Mouse (Mus musculus) bone marrow macrophage, adult 2 months (primary cell): Measurements from ENCODE around the gene Inmt.

Experiments
- CTCF ChIP-seq: IDR thresholded peaks from 2 replicates; pipeline ENCODE4 v1.5.1; 2012; ENCODE audit warnings: low read depth, mild to moderate bottlenecking, low read length, moderate library complexity
- POLR2A ChIP-seq: IDR thresholded peaks from 2 replicates; pipeline ENCODE4 v1.6.1; 2012; ENCODE audit warnings: mild to moderate bottlenecking, low read depth, low read length, borderline replicate concordance

DNA sequence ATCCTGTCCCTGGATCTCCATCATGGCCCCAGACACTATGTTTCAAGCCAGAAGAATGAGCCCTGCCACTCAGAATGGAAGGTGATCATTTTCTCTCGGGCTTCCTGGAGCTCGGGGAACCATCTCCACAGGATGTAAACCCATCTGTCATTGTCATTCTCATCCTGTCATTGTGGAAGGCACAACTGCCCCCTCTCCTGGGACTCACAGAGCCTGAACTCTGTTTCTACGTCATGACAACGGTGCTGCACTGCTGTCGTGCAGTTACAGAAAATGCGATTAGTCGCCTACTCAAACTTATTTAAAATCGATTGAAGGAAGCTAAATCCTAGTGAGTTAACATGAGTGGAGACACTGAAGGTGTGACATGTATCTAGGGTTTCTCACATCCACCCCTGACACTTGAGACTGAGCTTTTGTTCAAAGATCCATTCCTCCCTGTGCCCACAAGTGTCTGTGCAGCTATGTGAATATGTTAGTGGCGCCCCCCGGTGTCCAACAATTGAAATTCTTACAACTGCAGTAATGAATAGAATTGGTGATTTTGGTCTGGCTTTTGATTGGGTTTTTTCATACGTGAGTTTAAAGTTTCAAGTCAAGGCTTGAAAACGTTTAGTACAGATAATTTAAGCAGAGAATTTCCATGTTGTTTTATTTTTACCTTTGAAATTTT, 2.4 kb upstream of the Inmt start:
- TF ChIP-seq CTCF = no peak
- no peak for TF ChIP-seq POLR2A
